Mouse (Mus musculus): ENCODE measurements around the gene Rpl24. TPM values are rescaled to one million over a fixed set of nuclear protein-coding genes. Genes with fewer than 3 reads are reported as not detected.
"Not testable (repeated sequence)": the region's sequence is repeated elsewhere in the genome, so short reads cannot be mapped to it uniquely, and the experiment has no call there.

Gene Rpl24
- polyA plus RNA-seq, 1 experiment from 2014 or later = 672 TPM

DNA sequence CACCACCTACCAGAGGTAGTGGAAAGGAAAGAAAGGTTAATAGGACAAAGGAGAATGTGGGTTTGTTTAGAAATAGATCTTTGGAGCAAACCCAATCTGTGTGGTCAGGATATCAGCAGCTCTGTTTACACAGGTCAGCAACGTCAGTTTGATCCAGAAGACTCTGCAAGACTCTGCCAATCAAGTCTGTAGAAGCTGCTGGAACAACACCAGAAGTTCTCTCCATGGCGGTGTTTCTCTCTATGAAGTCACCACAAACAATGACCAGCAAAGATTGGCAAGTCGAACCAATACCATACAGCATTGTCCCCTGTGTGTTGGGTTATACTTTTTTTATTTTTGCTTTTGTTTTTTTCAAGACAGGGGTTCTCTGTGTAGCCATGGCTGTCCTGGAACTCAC lies 18.8 kb upstream of the Rpl24 start:
- no peak overlapping the region for H3K9ac ChIP-seq (ENCODE audit: low read depth, low read length)
- no peaks in the 10 kb centered on the region for H3K4me1 ChIP-seq (ENCODE audit: control insufficient read depth, insufficient read depth, low read length)
- H3K27ac ChIP-seq (ENCODE audit: low read depth, low read length) = no peak overlapping the region
- no peak for ATAC-seq (replicated peaks; ENCODE audit: insufficient number of reproducible peaks, low FRiP score, low TSS enrichment)
- no peaks in the 10 kb centered on the region for H3K9me3 ChIP-seq (replicated peaks; ENCODE audit: control insufficient read depth, low read length)
- no peak overlapping the region for H3K4me3 ChIP-seq (ENCODE audit: low read depth, low read length)
- no peaks in the 10 kb centered on the region for H3K36me3 ChIP-seq (ENCODE audit: control insufficient read depth, insufficient read depth, low read length)
- H3K27me3 ChIP-seq (ENCODE audit: control insufficient read depth, insufficient read depth, low read length) = no peaks in the 10 kb centered on the region
- no peak overlapping the region for H3K4me2 ChIP-seq
- 61% methylated on average over 3 of the region's 3 CpGs for WGBS (ENCODE audit: insufficient replicate concordance)

DNA sequence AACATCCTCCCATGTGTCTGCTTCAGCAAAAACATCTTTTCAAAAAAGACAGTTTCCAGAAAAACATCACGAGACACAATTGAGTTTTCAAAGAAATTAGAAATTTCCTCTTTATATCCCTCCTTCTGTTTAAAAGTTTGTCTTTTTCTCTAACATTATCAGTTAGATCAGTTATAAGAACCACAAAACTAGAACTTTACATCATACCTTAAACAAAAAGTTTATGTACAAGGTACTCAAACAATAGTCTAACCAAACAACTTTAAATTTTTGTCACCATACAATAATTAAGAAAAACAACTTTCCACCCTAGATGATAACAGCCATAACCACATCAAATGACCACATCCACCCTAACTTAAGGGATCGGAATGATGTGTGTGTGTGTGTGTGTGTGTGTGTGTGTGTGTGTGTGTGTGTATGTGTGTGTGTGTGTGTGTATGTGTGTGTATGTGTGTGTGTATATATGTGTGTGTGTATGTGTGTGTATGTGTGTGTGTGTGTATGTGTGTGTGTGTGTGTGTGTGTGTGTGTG lies 18.1 kb upstream of the Rpl24 start:
- not testable (repeated sequence) for H3K27ac ChIP-seq (ENCODE audit: low read depth, low read length); H3K9me3 ChIP-seq (replicated peaks; ENCODE audit: control insufficient read depth, low read length); H3K27me3 ChIP-seq (ENCODE audit: control insufficient read depth, insufficient read depth, low read length); H3K4me3 ChIP-seq (ENCODE audit: low read depth, low read length); H3K4me2 ChIP-seq; H3K4me1 ChIP-seq (ENCODE audit: control insufficient read depth, insufficient read depth, low read length); ATAC-seq (replicated peaks; ENCODE audit: insufficient number of reproducible peaks, low FRiP score, low TSS enrichment); H3K9ac ChIP-seq (ENCODE audit: low read depth, low read length); H3K36me3 ChIP-seq (ENCODE audit: control insufficient read depth, insufficient read depth, low read length)
- WGBS (ENCODE audit: insufficient replicate concordance) = 84% methylated on average over 2 of the region's 2 CpGs

DNA sequence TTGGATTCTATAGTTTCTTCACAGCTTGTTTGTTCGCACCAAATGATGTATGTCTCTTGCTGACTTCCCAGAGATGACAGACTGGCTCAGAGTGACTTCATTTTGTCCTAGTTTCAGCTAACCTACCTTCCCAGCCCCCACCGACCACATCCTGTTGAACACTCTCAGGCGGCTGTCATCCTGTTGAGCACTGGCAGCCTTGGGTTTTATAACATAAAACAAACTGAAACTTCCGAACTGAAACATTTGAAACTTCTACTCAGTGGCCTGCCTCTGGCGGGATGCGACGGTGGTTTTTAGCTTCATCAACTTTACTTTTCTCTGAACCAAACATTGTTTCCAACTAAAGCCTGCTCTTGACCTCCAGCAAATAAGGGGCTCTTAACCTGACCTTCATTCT lies 17.1 kb upstream of the Rpl24 start:
- Histone ChIP-seq H3K27me3 (ENCODE audit: control insufficient read depth, insufficient read depth, low read length) (no peaks in the 10 kb centered on the region), H3K4me2 (no peak overlapping the region), H3K27ac (ENCODE audit: low read depth, low read length) (no peak overlapping the region), H3K36me3 (ENCODE audit: control insufficient read depth, insufficient read depth, low read length) (no peaks in the 10 kb centered on the region), H3K9me3 (replicated peaks; ENCODE audit: control insufficient read depth, low read length) (no peaks in the 10 kb centered on the region), H3K9ac (ENCODE audit: low read depth, low read length) (no peak overlapping the region), H3K4me3 (ENCODE audit: low read depth, low read length) (no peak overlapping the region), H3K4me1 (ENCODE audit: control insufficient read depth, insufficient read depth, low read length) (no peaks in the 10 kb centered on the region)
- ATAC-seq (replicated peaks; ENCODE audit: insufficient number of reproducible peaks, low FRiP score, low TSS enrichment) = no peak
- WGBS (ENCODE audit: insufficient replicate concordance) = 51% methylated on average over 7 of the region's 7 CpGs

DNA sequence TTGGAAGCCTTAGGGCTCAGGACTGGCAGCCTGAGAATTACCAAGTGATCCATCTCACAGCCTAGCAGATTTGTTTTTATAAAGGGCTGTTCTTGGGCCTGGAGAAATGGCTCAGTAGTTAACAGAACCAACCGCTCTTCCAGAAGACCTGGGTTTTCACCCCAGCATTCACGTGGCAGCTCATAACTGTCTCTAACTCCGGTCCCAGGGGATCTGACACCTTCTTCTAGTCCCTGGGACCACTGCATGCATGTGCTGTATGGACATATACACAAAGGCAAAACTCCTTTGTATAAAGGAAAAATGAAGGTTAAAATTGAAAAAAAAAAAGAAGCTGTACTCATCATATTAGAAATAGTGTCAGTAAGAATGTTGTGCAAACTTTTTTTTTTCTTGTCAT lies 15.6 kb upstream of the Rpl24 start:
- WGBS (ENCODE audit: insufficient replicate concordance) = 66% methylated on average over 3 of the region's 3 CpGs
- no peak overlapping the region for H3K4me2 ChIP-seq
- no peak for ATAC-seq (replicated peaks; ENCODE audit: insufficient number of reproducible peaks, low FRiP score, low TSS enrichment)
- no peak overlapping the region for H3K9ac ChIP-seq (ENCODE audit: low read depth, low read length)
- no peaks in the 10 kb centered on the region for H3K4me1 ChIP-seq (ENCODE audit: control insufficient read depth, insufficient read depth, low read length)
- no peak overlapping the region for H3K27ac ChIP-seq (ENCODE audit: low read depth, low read length)
- no peaks in the 10 kb centered on the region for H3K9me3 ChIP-seq (replicated peaks; ENCODE audit: control insufficient read depth, low read length)
- H3K36me3 ChIP-seq (ENCODE audit: control insufficient read depth, insufficient read depth, low read length) = no peaks in the 10 kb centered on the region
- H3K27me3 ChIP-seq (ENCODE audit: control insufficient read depth, insufficient read depth, low read length) = no peaks in the 10 kb centered on the region
- no peak overlapping the region for H3K4me3 ChIP-seq (ENCODE audit: low read depth, low read length)

DNA sequence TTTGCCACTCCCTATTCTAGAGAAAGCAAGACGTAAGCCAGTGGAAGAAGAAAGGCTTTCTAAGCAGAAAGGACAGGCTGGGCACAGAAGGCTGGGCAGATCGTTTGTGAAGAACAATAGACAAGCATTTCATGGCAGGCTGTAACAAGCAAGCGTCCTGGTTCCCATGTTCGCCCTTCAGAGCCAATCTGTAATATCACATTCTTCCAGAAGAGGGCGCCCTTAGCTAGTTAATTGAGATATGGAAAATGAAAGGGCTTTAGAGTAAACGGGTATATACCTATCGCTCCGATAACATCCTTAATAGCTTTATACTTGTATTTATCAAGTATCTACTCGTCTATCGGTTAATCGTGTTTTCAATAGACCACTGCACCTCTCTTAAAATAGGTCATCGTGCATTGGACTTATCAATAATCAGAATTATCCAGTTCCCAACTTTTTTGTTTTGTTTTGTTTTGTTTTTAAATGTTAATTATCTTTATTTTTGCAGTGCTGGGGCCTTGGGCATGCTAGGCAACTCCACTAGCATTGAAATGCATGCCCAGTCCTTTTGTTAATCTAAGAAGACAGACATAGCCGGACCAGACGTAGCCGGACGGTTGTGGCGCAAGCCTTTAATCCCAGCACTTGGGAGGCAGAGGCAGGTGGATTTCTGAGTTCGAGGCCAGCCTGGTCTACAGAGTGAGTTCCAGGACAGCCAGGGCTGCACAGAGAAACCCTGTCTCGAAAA lies 15.0 kb upstream of the Rpl24 start:
- H3K27ac ChIP-seq (ENCODE audit: low read depth, low read length) = no peak overlapping the region
- H3K4me3 ChIP-seq (ENCODE audit: low read depth, low read length) = no peak overlapping the region
- peak overlapping the region; percentile 38 for H3K4me2 ChIP-seq
- WGBS (ENCODE audit: insufficient replicate concordance) = 42% methylated on average over 19 of the region's 19 CpGs
- no peaks in the 10 kb centered on the region for H3K36me3 ChIP-seq (ENCODE audit: control insufficient read depth, insufficient read depth, low read length)
- H3K4me1 ChIP-seq (ENCODE audit: control insufficient read depth, insufficient read depth, low read length) = no peaks in the 10 kb centered on the region
- ATAC-seq (replicated peaks; ENCODE audit: insufficient number of reproducible peaks, low FRiP score, low TSS enrichment) = no peak
- H3K9me3 ChIP-seq (replicated peaks; ENCODE audit: control insufficient read depth, low read length) = no peaks in the 10 kb centered on the region
- H3K9ac ChIP-seq (ENCODE audit: low read depth, low read length) = no peak overlapping the region
- no peaks in the 10 kb centered on the region for H3K27me3 ChIP-seq (ENCODE audit: control insufficient read depth, insufficient read depth, low read length)

DNA sequence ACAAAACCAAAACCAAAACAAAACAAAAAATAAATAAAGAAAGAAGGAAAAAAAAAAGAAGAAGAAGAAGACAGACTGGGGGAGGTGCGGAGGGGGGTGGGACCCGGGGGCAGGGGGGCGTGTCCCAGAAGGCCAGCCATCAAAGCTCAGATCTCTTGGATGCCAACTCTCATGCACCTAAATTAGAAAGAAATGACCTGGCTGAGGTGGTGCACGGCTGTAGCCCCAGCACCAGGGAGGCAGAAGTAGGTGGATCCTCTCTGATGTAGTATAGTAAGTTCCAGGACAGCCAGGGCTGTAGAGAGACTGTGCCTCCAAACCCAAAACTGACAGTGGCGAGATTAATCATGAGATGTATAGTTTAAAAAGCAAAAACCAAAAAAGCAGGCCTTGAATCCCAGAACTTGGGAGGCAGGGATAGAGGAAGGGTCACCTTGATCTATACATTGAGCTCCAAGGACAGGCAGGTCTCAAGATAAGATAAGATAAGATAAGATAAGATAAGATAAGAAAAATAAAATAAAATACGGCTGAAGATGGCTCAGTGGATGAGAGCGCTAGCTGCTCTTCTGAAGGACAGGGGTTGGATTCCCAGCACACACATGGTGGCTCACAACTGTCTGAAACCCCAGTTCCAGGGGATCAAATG lies 14.3 kb upstream of the Rpl24 start:
- Histone ChIP-seq H3K4me3 (ENCODE audit: low read depth, low read length) (no peak overlapping the region), H3K4me2 (no peak overlapping the region), H3K9ac (ENCODE audit: low read depth, low read length) (no peak overlapping the region), H3K27me3 (ENCODE audit: control insufficient read depth, insufficient read depth, low read length) (no peaks in the 10 kb centered on the region), H3K9me3 (replicated peaks; ENCODE audit: control insufficient read depth, low read length) (no peaks in the 10 kb centered on the region), H3K27ac (ENCODE audit: low read depth, low read length) (no peak overlapping the region), H3K36me3 (ENCODE audit: control insufficient read depth, insufficient read depth, low read length) (no peaks in the 10 kb centered on the region), H3K4me1 (ENCODE audit: control insufficient read depth, insufficient read depth, low read length) (no peaks in the 10 kb centered on the region)
- ATAC-seq (replicated peaks; ENCODE audit: insufficient number of reproducible peaks, low FRiP score, low TSS enrichment) = no peak
- 66% methylated on average over 7 of the region's 7 CpGs for WGBS (ENCODE audit: insufficient replicate concordance)

DNA sequence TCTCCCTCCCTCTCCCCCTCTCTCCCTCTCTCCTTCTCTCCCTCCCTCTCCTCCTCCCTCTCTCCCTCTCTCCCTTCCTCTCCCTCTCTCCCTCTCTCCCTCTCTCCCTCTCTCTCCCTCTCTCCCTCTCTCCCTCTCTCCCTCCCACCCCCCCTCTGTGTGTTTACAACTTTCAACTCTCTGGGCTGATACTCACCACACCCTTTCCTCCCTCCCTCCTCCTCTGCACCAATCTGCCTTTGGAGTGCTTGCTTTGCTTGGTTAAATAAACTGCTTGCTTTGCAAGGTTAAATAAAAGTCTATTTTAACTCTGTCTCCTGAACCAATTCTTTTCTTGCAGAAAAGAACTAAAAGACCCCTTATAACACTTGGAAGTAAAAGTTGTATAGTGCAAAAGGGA lies 13.3 kb upstream of the Rpl24 start:
- no peaks in the 10 kb centered on the region for H3K9me3 ChIP-seq (replicated peaks; ENCODE audit: control insufficient read depth, low read length)
- H3K4me2 ChIP-seq = no peak overlapping the region
- no peak for ATAC-seq (replicated peaks; ENCODE audit: insufficient number of reproducible peaks, low FRiP score, low TSS enrichment)
- H3K27ac ChIP-seq (ENCODE audit: low read depth, low read length) = no peak overlapping the region
- no peaks in the 10 kb centered on the region for H3K4me1 ChIP-seq (ENCODE audit: control insufficient read depth, insufficient read depth, low read length)
- no peaks in the 10 kb centered on the region for H3K36me3 ChIP-seq (ENCODE audit: control insufficient read depth, insufficient read depth, low read length)
- no peak overlapping the region for H3K4me3 ChIP-seq (ENCODE audit: low read depth, low read length)
- H3K27me3 ChIP-seq (ENCODE audit: control insufficient read depth, insufficient read depth, low read length) = no peaks in the 10 kb centered on the region
- H3K9ac ChIP-seq (ENCODE audit: low read depth, low read length) = no peak overlapping the region

DNA sequence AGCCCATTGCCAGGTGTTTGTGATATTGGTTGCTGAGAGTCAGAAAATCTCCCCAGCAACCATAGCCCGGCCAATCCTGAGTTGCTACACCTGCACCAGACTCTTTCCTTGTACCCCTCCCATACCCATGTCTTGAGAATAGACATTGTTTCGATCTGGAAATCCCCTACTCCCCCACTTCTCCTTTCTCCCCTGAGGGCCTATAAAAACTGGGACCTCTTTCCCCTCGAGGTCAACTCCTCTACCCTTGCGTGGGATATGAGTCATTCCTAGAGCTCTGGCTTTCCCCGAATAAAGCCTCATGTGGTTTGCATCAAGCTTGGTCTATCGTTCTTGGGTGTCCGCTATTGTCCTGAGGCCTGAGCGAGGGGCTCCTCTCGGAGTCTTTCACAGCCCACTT lies 11.9 kb upstream of the Rpl24 start:
- H3K4me2 ChIP-seq; H3K4me1 ChIP-seq (ENCODE audit: control insufficient read depth, insufficient read depth, low read length); H3K27ac ChIP-seq (ENCODE audit: low read depth, low read length); H3K36me3 ChIP-seq (ENCODE audit: control insufficient read depth, insufficient read depth, low read length); H3K9ac ChIP-seq (ENCODE audit: low read depth, low read length); H3K27me3 ChIP-seq (ENCODE audit: control insufficient read depth, insufficient read depth, low read length); H3K4me3 ChIP-seq (ENCODE audit: low read depth, low read length); H3K9me3 ChIP-seq (replicated peaks; ENCODE audit: control insufficient read depth, low read length); ATAC-seq (replicated peaks; ENCODE audit: insufficient number of reproducible peaks, low FRiP score, low TSS enrichment): not testable (repeated sequence)
- 90% methylated on average over 9 of the region's 9 CpGs for WGBS (ENCODE audit: insufficient replicate concordance)

DNA sequence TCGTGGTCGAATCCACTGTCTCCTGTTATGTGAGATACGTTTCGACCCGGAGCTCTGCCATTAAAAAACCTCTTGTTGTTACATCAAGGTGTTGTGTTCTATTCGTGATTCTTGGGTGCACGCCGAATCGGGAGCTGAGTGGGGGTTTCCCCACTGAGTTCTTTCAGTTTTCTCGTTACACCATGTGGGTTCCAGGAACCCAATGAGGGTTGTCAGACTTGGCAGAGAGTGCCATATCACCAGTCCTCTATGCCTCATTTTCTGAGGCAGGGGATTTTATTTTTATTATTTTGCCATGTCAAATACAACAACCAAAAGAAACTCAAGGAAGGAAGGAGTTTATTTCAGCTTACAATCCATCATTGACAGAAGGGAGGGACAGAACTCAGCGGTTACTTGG lies 3.0 kb upstream of the Rpl24 start:
- H3K9me3 ChIP-seq (replicated peaks; ENCODE audit: control insufficient read depth, low read length); ATAC-seq (replicated peaks; ENCODE audit: insufficient number of reproducible peaks, low FRiP score, low TSS enrichment); H3K9ac ChIP-seq (ENCODE audit: low read depth, low read length); H3K4me2 ChIP-seq; H3K4me1 ChIP-seq (ENCODE audit: control insufficient read depth, insufficient read depth, low read length); H3K27me3 ChIP-seq (ENCODE audit: control insufficient read depth, insufficient read depth, low read length); H3K36me3 ChIP-seq (ENCODE audit: control insufficient read depth, insufficient read depth, low read length); H3K27ac ChIP-seq (ENCODE audit: low read depth, low read length); H3K4me3 ChIP-seq (ENCODE audit: low read depth, low read length): not testable (repeated sequence)
- 77% methylated on average over 5 of the region's 11 CpGs for WGBS (ENCODE audit: insufficient replicate concordance)

Measured in heart, embryonic 11.5 days (tissue).